Mouse (Mus musculus) skeletal muscle tissue, postnatal 0 days (tissue): ENCODE results near the gene Bnip3. TPM values are rescaled to one million over a fixed set of nuclear protein-coding genes. Genes with fewer than 3 reads are reported as not detected.

Experiments
- polyA plus RNA-seq: library from polyadenylated mRNA; unstranded; fragments of >200 nt; fragmentation: Nextera tagmentation; extraction: Ambion mirVana; gene quantifications from 2 replicates; pipeline ENCODE4 v1.2.1, GENCODE M21; 2015

Bnip3 gene
- 146 and 243 TPM in 2 replicates for polyA plus RNA-seq

DNA sequence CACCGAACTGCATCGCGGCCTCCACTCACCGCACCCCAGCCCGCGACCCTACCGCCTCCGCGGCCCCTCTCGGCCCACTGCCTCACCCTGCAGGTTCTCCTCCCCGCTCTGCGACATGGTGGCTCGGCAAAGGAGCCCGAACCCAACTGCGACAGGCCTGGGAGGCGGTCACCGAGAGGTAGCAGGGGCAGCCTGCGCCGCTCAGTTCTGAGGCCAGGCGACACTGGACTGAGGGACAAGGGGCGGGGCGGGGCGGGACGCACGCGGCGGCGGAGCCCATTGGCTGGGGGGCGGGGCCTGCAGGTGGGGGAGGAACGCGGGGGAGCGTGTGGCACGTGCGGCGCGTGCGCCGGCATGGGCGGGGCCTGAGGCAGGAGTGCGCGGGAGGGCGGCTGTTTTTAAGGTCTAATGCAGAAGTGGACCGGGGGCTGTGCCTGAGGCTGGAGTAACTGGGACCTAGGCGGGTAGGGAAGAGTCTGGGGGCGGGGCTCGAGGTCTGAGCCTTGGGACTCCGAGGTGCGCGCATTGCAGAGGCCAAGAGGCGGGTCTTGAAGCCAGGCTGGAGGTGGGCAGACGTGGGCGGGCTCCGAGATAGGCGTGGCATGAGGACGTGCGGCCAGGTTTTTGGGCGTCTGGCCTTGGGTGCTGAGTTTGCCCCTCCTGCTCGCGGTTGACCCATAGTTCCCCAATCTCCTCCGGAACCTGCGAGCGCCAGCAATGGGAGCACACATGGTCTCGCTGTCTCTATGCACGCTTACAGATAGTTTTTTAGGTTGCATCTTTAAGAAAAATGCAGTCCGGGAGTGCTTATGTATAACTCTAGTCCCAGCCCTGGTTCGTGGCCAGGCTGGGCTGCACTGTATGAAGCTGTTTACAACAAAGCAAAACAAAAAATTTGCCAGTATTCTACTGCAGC is at the start of gene Bnip3:
Bnip3 (minus strand) TSS at position 243 of the 916 bp plus-strand sequence.

DNA sequence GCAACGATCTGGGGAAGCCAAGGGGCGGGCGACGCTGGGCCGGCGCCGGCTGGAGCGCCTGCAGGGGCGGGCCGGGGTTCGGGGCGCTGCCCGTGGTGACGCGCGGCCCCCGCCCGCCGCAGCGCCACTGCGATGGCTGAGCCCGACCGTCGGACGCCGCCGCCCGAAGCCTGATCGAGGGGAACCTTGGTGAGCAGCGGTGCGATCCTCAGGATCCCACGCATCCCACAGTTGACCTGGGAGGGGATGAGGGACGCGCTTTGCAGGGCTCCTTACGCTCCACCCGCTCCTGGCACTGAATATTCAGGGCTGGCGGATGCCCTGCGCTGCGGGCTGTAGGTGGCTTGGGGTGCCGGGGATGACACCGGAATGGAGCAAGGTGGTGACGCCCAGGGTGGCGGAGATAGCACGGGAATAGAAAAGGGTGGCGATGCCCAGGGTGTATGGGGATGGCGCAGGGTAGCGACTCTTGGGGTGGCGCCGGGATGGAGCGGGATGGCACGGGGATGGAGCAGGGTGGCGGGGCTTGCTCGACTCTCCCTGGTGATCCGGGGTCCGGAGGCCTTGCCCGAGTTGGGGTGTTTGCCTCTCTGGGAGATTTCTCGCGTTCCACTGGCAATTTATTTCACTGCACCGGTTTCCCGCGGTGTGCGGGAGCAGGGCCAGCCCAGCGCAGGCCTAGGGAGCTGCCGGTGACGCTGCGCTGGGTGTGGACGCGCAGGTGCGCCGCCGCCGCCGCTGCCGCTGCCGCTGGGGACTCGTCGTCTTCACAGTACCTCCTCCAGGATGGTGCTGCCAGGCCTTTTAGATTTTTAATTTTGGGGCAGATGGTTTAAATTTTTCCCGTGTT is 31.5 kb upstream of the Bnip3 start, which contains the start of gene Jakmip3:
Jakmip3 (plus strand) TSS at position 119 of the 850 bp plus-strand sequence.

DNA sequence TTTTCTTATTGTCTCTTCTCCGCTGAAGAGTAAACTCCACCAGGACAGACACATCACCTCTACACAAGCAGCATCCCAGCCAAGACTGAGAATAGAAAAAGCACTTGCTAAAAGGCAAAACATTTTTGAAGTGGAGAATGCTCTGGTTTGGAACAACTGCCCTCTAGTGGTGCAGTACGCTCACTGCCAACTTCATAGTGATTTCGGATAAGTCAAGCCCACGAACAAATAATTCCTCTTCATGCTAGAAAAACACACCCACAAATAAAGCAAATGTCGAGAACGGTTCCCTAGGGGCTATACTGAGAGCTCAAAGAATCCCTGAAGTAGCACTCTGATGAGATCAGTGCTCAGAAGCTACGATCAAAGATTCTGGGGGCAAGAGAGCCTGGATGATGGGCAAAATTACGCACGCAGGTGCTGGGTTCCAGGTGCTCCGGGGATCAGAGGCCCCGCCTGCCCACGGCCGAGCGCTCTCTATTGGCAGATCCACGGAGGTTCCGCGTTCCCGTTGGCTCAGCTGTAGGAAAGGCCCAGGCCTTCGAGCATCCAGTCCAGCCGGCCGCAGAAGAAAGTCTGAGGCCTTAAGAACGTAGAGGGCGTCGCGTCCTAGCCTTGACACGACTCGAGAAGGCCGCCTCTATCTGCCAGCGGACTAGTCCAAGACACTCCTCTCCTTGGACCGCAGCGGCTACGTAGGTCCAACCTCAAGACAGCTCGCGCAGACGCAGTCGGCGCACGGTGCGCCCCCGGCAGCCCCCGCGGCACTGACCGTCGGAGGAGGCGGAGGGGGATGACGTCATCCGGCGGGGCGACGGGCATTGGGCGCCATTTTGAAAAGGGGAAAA is 63.6 kb downstream of the Bnip3 start, which contains the start of the genes Ppp2r2d and Mapk1ip1:
Ppp2r2d (plus strand) TSS at position 536 of the 848 bp plus-strand sequence.
Mapk1ip1 (minus strand) TSS at position 730 of the 848 bp plus-strand sequence.

Other genes starting within 250 kb of the Bnip3 start
- 22.4 and 24.7 TPM in 2 replicates for gene Ppp2r2d, start 63.4 kb downstream of the Bnip3 start, polyA plus RNA-seq
- 12.7 and 14.9 TPM in 2 replicates for gene Mapk1ip1, start 63.2 kb downstream of the Bnip3 start, polyA plus RNA-seq
- gene Jakmip3, start 31.2 kb upstream of the Bnip3 start, polyA plus RNA-seq: 0.10 TPM in 1 of 2 replicates, not detected in the other
- gene Dpysl4, start 176.5 kb upstream of the Bnip3 start, polyA plus RNA-seq: 3.6 and 4.4 TPM in 2 replicates